Mouse (Mus musculus) heart, postnatal 4 days (tissue): ENCODE measurements around the gene Carhsp1. TPM values are rescaled to one million over a fixed set of nuclear protein-coding genes. Genes with fewer than 3 reads are reported as not detected.

Experiments
- DNase-seq: peaks from one replicate; pipeline ENCODE4 v3.0.0; 2021
- total RNA-seq, 2 experiments: library from RNA; stranded (reverse); gene quantifications; 2 replicates each; pipeline ENCODE4 v1.2.3; 2021

The Carhsp1 gene
- 10 to 100 TPM; 52.8 to 56.0 TPM for total RNA-seq

- DNase-seq, result peak; percentile 96
These were observed at the start of gene Carhsp1 for GRCm38 (mm10) chr16:8671551-8672349. Carhsp1 (minus strand) TSS chr16:8672155.

- DNase-seq, result no peak
These were observed 48.5 kb upstream of the Carhsp1 start for GRCm38 (mm10) chr16:8720447-8720846.

GRCm38 (mm10) chr16:8717744-8718143, 45.8 kb upstream of the Carhsp1 start:
- peak; percentile 34 for DNase-seq

GRCm38 (mm10) chr16:8716300-8716699, 44.3 kb upstream of the Carhsp1 start:
- DNase-seq, result no peak

- DNase-seq, result peak; percentile 49
These were observed 43.6 kb upstream of the Carhsp1 start for GRCm38 (mm10) chr16:8715513-8716080.

GRCm38 (mm10) chr16:8714851-8715250, 42.9 kb upstream of the Carhsp1 start:
- no peak for DNase-seq

- no peak for DNase-seq
These were observed 40.0 kb upstream of the Carhsp1 start for GRCm38 (mm10) chr16:8711998-8712397.

- no peak for DNase-seq
These were observed 28.6 kb upstream of the Carhsp1 start for GRCm38 (mm10) chr16:8700586-8700985.

- DNase-seq, result no peak
These were observed 27.6 kb upstream of the Carhsp1 start for GRCm38 (mm10) chr16:8699556-8699955.

- DNase-seq, result no peak
These were observed 19.3 kb upstream of the Carhsp1 start for GRCm38 (mm10) chr16:8691206-8691605.

GRCm38 (mm10) chr16:8689979-8690656, 18.2 kb upstream of the Carhsp1 start:
- peak; percentile 70 for DNase-seq

- no peak for DNase-seq
These were observed 15.7 kb upstream of the Carhsp1 start for GRCm38 (mm10) chr16:8687559-8688112.

GRCm38 (mm10) chr16:8686871-8687535, 15.0 kb upstream of the Carhsp1 start:
- DNase-seq, result peak; percentile 44

- DNase-seq, result peak; percentile 88
These were observed 14.3 kb upstream of the Carhsp1 start for GRCm38 (mm10) chr16:8686121-8686870.

GRCm38 (mm10) chr16:8685087-8685486, 13.1 kb upstream of the Carhsp1 start:
- no peak for DNase-seq

GRCm38 (mm10) chr16:8680470-8680869, 8.5 kb upstream of the Carhsp1 start, which contains the start of gene Gm5767:
Gm5767 (plus strand) TSS chr16:8680770.
- DNase-seq, result no peak

- no peak for DNase-seq
These were observed 7.8 kb upstream of the Carhsp1 start for GRCm38 (mm10) chr16:8679780-8680179.

GRCm38 (mm10) chr16:8678676-8679075, 6.7 kb upstream of the Carhsp1 start:
- DNase-seq, result no peak

GRCm38 (mm10) chr16:8678035-8678434, 6.1 kb upstream of the Carhsp1 start:
- DNase-seq, result no peak

- peak; percentile 73 for DNase-seq
These were observed 4.8 kb upstream of the Carhsp1 start for GRCm38 (mm10) chr16:8676800-8677199.

GRCm38 (mm10) chr16:8676228-8676627, 4.3 kb upstream of the Carhsp1 start:
- DNase-seq, result no peak

- DNase-seq, result no peak
These were observed 3.6 kb upstream of the Carhsp1 start for GRCm38 (mm10) chr16:8675559-8675958.
